Mouse (Mus musculus) R1 (cell line): Measurements from ENCODE around the gene Ankrd13d.
"Not testable (repeated sequence)": the region's sequence is repeated elsewhere in the genome, so short reads cannot be mapped to it uniquely, and the experiment has no call there.

ENCODE experiments used
- DNase-seq: peaks from one replicate; pipeline ENCODE4 v3.0.0-alpha.2; 2018; ENCODE audit warnings: low read depth, low spot score

The Ankrd13d gene

GRCm38 (mm10) chr19:4264171-4264780, 18.7 kb downstream of the Ankrd13d start:
- DNase-seq: no peak

GRCm38 (mm10) chr19:4263702-4264101, 19.2 kb downstream of the Ankrd13d start:
- peak; percentile 48 for DNase-seq

- no peak for DNase-seq
Observed at GRCm38 (mm10) chr19:4262756-4263155, 20.2 kb downstream of the Ankrd13d start.

GRCm38 (mm10) chr19:4261038-4261698, 21.8 kb downstream of the Ankrd13d start:
- peak; percentile 45 for DNase-seq

- DNase-seq: no peak
Observed at GRCm38 (mm10) chr19:4257897-4258252, 25.1 kb downstream of the Ankrd13d start.

GRCm38 (mm10) chr19:4257216-4257896, 25.6 kb downstream of the Ankrd13d start:
- peak; percentile 97 for DNase-seq

GRCm38 (mm10) chr19:4255583-4256162, 27.3 kb downstream of the Ankrd13d start:
- peak; percentile 84 for DNase-seq

- DNase-seq: no peak
Observed at GRCm38 (mm10) chr19:4254230-4254629, 28.7 kb downstream of the Ankrd13d start.

- DNase-seq: not testable (repeated sequence)
Observed at GRCm38 (mm10) chr19:4248683-4249082, 34.3 kb downstream of the Ankrd13d start.

- DNase-seq: peak; percentile 25
Observed at GRCm38 (mm10) chr19:4247010-4247409, 35.9 kb downstream of the Ankrd13d start.

- DNase-seq: no peak
Observed at GRCm38 (mm10) chr19:4244775-4245174, 38.2 kb downstream of the Ankrd13d start.

GRCm38 (mm10) chr19:4242416-4242815, 40.5 kb downstream of the Ankrd13d start:
- no peak for DNase-seq

GRCm38 (mm10) chr19:4240247-4240668, 42.7 kb downstream of the Ankrd13d start:
- DNase-seq: no peak

GRCm38 (mm10) chr19:4234548-4234947, 48.4 kb downstream of the Ankrd13d start:
- no peak for DNase-seq

- DNase-seq: no peak
Observed at GRCm38 (mm10) chr19:4232651-4233050, 50.3 kb downstream of the Ankrd13d start.

- no peak for DNase-seq
Observed at GRCm38 (mm10) chr19:4232186-4232572, 50.8 kb downstream of the Ankrd13d start.

GRCm38 (mm10) chr19:4231253-4232185, 51.4 kb downstream of the Ankrd13d start, which contains the start of gene Pold4:
Gene Pold4, plus strand, starts transcription at chr19:4231899.
- peak; percentile 95 for DNase-seq

GRCm38 (mm10) chr19:4230415-4230814, 52.5 kb downstream of the Ankrd13d start:
- no peak for DNase-seq

GRCm38 (mm10) chr19:4229451-4230076, 53.4 kb downstream of the Ankrd13d start:
- peak; percentile 51 for DNase-seq

- no peak for DNase-seq
Observed at GRCm38 (mm10) chr19:4228891-4229290, 54.0 kb downstream of the Ankrd13d start.
